Mouse (Mus musculus) megakaryocyte, embryonic 14.5 days (primary cell): ENCODE data around the gene Cope.

Experiments
- FLI1 ChIP-seq: IDR thresholded peaks from 2 replicates; pipeline ENCODE4 v1.6.1; 2012; ENCODE audit warnings: low read length, inconsistent platforms, mixed read lengths
- GATA1 ChIP-seq: IDR thresholded peaks from 3 replicates; pipeline ENCODE4 v1.6.1; 2012; ENCODE audit warnings: mixed read lengths, low read length, inconsistent platforms, borderline replicate concordance

DNA sequence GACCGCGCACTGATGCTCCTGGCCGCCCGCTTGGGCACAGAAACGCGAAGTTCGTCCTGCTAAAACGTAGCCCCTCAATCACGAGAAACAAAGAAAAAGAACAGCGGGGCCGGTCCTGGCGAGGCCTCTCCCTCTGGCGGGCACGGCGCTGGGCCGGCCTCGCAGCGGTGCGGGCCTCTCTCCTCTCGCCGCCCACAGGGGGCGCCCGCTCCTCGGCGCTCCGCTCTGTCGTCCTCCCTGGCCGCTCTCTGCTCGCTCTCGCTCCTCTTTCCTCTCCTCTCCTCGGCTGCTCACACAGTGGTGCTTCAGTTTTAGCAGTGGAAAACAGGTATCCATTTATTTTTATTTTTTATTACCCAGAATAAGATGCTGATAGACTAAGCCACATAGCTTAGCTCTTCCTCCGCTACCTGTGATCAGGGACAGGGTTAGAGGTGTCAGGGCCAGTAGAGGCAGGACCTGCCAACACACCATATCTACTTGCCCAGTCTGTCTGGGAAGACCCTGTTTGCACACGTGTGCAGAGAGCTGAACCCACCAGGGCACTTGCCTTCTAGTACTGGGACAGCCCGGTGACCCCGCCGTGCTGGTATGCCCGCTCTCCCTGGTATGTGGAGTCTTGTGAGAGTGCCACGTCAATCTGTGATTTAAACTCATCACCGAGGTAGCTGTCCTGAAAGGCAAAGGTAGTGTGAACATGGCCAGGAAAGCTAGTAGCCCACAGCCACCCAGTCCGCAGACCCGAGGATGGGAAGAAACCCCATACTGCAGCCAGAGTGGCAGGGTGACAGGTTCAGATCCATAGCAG is 30.0 kb downstream of the Cope start:
- TF ChIP-seq GATA1 (no peak), FLI1 (no peak)
